Mouse (Mus musculus): Measurements from ENCODE around the gene Olfr876.
"Not testable (repeated sequence)": the region's sequence is repeated elsewhere in the genome, so short reads cannot be mapped to it uniquely, and the experiment has no call there.

The Olfr876 gene

GRCm38 (mm10) chr9:37802731-37803130, at the start of gene Olfr876:
Gene Olfr876, plus strand, starts transcription at chr9:37803031.
- no peak for DNase-seq (ENCODE audit: low read depth, low spot score)

DNA sequence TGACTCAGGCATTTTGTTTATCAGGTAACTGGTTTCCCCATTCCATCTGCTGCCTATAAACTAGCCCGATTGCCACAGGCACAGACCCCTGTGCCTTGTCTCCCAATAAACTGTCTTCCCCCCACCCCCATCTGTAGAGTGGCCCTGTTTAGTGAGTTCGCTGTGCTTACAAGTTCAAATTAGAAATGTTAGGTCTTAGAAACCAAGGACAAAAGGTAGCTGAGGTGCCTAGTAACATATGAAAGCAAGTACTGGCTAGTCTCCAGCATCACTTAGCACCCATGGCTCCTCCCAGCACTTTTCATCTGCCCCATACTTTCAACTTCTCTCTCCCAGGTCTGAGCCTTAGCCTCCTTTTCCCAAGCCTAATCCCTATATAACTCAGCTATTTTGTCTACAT, 41.1 kb upstream of the Olfr876 start:
- DNase-seq (ENCODE audit: low read depth, low spot score): no peak

DNA sequence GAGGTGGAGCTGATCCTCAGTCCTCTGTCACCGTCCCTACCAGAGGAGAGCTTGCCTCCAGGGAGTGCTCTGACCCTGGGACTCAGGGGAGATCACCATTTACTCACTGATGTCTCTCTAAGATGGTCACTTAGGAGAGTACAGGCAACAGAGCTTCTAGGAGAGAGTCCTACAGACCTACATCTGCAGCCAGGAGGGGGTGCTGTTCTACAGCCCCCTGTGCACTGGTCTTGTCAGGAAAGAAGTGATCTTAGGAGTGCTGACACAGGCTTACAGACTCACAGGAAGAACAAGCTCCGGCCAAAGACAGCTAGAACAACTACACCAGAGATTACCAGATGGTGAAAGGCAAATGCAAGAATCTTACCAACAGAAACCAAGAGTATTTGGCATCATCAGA, 40.3 kb upstream of the Olfr876 start:
- DNase-seq (ENCODE audit: low read depth, low spot score): no peak

DNA sequence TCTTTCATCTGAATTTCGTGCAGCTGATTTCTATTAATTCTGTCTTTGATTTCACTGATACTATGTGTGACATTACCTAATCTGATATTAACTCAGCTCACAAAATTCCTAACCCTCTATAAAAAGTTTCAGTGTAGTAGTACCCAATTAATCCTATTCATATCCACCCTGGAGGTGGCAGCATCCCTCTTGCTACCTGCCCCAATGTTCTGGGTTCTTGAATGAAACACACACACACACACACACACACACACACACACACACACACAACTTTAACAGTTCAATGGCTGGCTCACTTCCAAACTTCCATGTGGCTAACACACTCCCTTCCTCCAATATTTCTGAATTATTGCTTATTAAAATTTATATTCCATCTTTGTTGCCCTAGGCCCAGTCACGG, 32.2 kb upstream of the Olfr876 start:
- DNase-seq (ENCODE audit: low read depth, low spot score): no peak

- no peak for DNase-seq (ENCODE audit: low read depth, low spot score)
These were observed 31.1 kb upstream of the Olfr876 start, which contains the start of gene Olfr875 for GRCm38 (mm10) chr9:37771759-37772158. Gene Olfr875, plus strand, starts transcription at chr9:37771857.

GRCm38 (mm10) chr9:37782766-37783260, 20.0 kb upstream of the Olfr876 start:
- no peak for DNase-seq (ENCODE audit: low read depth, low spot score)

- not testable (repeated sequence) for DNase-seq (ENCODE audit: low read depth, low spot score)
These were observed 19.1 kb upstream of the Olfr876 start for GRCm38 (mm10) chr9:37783394-37784387.

GRCm38 (mm10) chr9:37786411-37786810, 16.4 kb upstream of the Olfr876 start:
- DNase-seq (ENCODE audit: low read depth, low spot score): no peak

DNA sequence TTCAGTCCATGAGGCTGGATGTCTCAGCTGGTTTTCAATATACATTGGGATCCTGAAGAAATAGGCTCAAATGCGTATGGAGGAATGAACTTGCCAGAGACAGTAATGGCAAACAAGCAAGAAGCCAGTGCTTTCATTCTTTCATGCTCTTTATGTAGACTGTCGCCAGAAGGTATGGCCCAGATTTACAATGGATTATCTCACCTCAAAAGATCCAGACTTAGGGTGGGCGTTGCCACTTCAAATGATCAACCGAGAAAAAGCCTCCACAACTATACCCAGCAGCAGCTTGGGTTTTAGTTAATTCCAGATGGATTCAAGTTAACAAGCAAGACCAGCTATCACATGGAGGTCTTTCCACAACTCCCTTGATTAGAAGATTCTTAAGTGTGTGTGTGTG, 776 bp upstream of the Olfr876 start:
- no peak for DNase-seq (ENCODE audit: low read depth, low spot score)

GRCm38 (mm10) chr9:37807235-37807634, 4.4 kb downstream of the Olfr876 start:
- no peak for DNase-seq (ENCODE audit: low read depth, low spot score)

- DNase-seq (ENCODE audit: low read depth, low spot score): no peak
These were observed 5.6 kb downstream of the Olfr876 start for GRCm38 (mm10) chr9:37808456-37808855.

DNA sequence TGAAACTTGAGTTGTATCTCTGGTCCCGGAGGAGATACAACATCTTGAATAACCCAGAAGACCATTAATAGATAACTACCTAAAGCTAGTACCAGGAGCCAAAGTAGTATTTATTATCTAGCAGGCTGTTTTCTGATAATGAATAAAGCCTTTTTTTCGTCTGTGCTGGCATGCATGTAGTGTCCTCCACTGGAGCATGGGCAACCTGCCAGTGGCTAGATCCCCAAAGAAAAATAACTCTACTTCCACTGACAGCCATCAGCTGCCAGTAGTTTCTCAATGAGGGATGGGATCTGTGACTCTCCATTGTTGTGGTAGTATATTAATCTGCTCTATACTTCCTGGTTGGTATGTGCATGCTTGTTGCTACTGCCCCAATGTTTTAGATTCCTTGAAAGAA, 6.1 kb downstream of the Olfr876 start:
- no peak for DNase-seq (ENCODE audit: low read depth, low spot score)

DNA sequence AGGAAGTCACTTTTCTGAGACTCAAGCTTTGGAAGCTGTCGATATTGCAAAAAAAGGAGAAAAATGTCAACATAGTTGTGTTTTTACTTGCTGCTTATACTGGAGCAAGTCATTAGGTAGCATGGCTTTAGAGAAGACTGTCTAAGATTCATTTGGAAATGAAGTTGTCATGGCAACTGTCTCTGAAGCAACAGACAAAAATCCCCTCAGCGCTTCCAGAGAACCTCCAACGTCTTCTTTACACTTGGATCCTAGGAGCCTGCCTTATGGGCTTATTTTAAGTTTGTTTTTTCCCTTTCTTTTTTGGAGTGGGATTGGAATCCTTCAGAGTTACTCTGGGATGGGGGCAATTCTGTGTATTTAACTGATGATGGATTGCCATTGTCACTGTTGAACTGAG, 11.9 kb downstream of the Olfr876 start:
- DNase-seq (ENCODE audit: low read depth, low spot score): no peak

- no peak for DNase-seq (ENCODE audit: low read depth, low spot score)
These were observed 27.1 kb downstream of the Olfr876 start for GRCm38 (mm10) chr9:37829881-37830280.

DNA sequence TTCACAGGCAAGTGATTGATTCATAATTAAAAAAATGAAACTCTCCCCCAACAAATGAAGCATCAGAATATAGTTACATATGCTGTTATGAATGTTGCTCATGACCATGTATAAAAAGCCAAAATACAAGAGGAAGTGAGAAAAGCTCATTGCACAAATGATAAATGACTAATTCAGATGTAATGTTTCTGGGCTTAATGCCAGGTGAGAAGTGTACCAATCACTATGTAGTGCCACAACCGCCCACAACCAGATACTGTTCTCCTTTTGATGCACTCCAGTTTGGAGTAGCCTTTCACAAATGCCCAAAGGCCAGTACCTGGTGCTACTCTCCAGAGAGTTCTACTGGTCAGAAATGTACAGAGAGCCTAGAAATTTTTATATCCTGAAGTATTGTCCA, 30.5 kb downstream of the Olfr876 start:
- no peak for DNase-seq (ENCODE audit: low read depth, low spot score)

GRCm38 (mm10) chr9:37849267-37849666, 46.4 kb downstream of the Olfr876 start:
- no peak for DNase-seq (ENCODE audit: low read depth, low spot score)

DNA sequence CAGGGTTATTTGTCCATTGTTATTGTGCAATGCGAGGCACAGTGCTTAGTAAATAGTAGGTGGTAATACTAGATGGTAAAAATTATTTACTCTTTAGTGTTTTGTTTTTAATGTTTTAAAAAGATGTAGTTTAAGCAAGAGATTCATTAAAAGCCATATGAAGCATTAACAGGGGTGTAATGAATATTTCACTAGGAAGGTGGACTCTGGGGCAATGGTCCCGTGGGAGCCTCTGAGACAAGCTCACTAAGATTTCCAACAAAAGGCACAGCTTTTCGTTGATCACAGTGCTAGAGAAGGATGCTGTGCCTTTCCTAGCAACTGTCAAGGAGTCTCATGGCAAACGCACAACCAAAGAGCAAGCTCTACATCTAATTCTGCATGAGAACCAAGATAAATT, 51.1 kb downstream of the Olfr876 start, which contains the start of gene Olfr877:
Gene Olfr877 (plus strand): TSS at position 301 of the 400 bp plus-strand sequence.
- DNase-seq (ENCODE audit: low read depth, low spot score): no peak
